Comparison of ENCODE assay signal across 21 mouse cellular contexts in genomic region chr1:59543911-59544310, GRCm38 (mm10). TPM values are rescaled to one million over a fixed set of nuclear protein-coding genes. Genes with fewer than 3 reads are reported as not detected.
"Had no signal": no experiment of that assay in that cellular context is flagged by ENCODE, and none has a peak within 500 bp of the region (broad histone marks: within the 10 kb centered on the region; RNA-seq: fewer than 3 reads in every experiment).

No protein-coding gene starts in this region.

- H3K4me1 ChIP-seq: liver, embryonic 13.5 days had no signal

- H3K9ac ChIP-seq: liver, embryonic 13.5 days; neural tube, embryonic 12.5 days; neural tube, embryonic 15.5 days had no signal

- DNase-seq: kidney, adult 2 months; kidney, postnatal 36 days; layer of hippocampus, postnatal 36 days; liver, embryonic 13.5 days; lung, adult 2 months; lung, postnatal 14 days; lung, postnatal 4 days; midbrain, embryonic 14.5 days; right cerebral cortex, adult 18-20 months; thymus, adult 2 months; thymus, postnatal 14 days; thymus, postnatal 4 days had no signal

- H3K27ac ChIP-seq: kidney, postnatal 0 days; left cerebral cortex, adult 2 months; liver, embryonic 13.5 days; midbrain, embryonic 10.5 days; neural tube, embryonic 12.5 days; neural tube, embryonic 15.5 days; stomach, postnatal 0 days had no signal

- H3K4me3 ChIP-seq: left cerebral cortex, adult 2 months; liver, embryonic 13.5 days; midbrain, embryonic 10.5 days; neural tube, embryonic 12.5 days; neural tube, embryonic 15.5 days had no signal

- H3K9me3 ChIP-seq: liver, embryonic 13.5 days; midbrain, embryonic 10.5 days; neural tube, embryonic 12.5 days; neural tube, embryonic 15.5 days had no signal

- H3K4me2 ChIP-seq: liver, embryonic 13.5 days; neural tube, embryonic 12.5 days; neural tube, embryonic 15.5 days had no signal

- H3K27me3 ChIP-seq: neural tube, embryonic 12.5 days; neural tube, embryonic 15.5 days had no signal

- H3K36me3 ChIP-seq: liver, embryonic 13.5 days; midbrain, embryonic 10.5 days; neural tube, embryonic 12.5 days; neural tube, embryonic 15.5 days had no signal

RNA-seq across cellular contexts. Expression of gene Gm973, which starts 27.8 kb away (rescaled TPM):
- total RNA-seq: liver, adult 2 months had no signal
- polyA plus RNA-seq: liver, adult 2 months; liver, embryonic 16.5 days; spleen, adult 2 months had no signal
